Mouse (Mus musculus) C2C12 (cell line): Measurements from ENCODE around the gene Ccdc40.

ENCODE experiments used
- CTCF ChIP-seq: IDR thresholded peaks from one replicate; pipeline ENCODE4 v1.5.1; 2011; ENCODE audit not compliant: control insufficient read depth, insufficient read depth, insufficient read length
- MAX ChIP-seq: IDR thresholded peaks from one replicate; pipeline ENCODE4 v1.6.1; 2011; ENCODE audit warnings: mild to moderate bottlenecking, control low read depth
- MYOD1 ChIP-seq: IDR thresholded peaks from one replicate; pipeline ENCODE4 v1.6.1; 2011; ENCODE audit warnings: low read depth; ENCODE audit not compliant: control insufficient read depth, insufficient read length
- USF1 ChIP-seq: IDR thresholded peaks from one replicate; pipeline ENCODE4 v1.6.1; 2011; ENCODE audit warnings: low read depth, mild to moderate bottlenecking, control low read depth, moderate library complexity

DNA sequence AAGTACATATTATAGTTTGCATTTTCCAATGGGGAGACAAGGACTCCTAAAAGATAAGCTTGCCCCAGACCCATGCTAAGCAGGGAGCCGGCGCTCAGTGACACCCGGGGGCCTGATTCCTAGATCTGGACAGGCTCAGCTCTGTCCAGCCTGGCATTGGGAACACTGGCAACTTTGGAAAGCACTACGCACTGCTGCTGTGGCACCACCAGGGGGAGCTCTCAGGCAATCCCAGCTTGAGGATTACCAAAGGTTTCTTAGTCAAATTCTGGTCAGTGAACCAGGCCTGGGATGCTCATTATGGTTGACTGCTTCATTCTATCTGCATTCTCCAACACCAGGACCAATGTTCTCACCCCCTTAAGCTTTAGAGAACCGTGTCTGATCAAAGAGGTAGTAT lies 21.8 kb upstream of the Ccdc40 start:
- TF ChIP-seq CTCF (peak; percentile 90), USF1 (no peak), MYOD1 (no peak), MAX (no peak)
